Mouse (Mus musculus) forebrain, embryonic 14.5 days (tissue): Measurements from ENCODE around the gene Lcn5. TPM values are rescaled to one million over a fixed set of nuclear protein-coding genes. Genes with fewer than 3 reads are reported as not detected.
"Not testable (repeated sequence)": the region's sequence is repeated elsewhere in the genome, so short reads cannot be mapped to it uniquely, and the experiment has no call there.

Experiments
- ATAC-seq: fragments of 200-750 bp; cut with Nextera tagmentation; 2 replicates; pipeline ENCODE4 v1.8.0; 2017; ENCODE audit warnings: mild to moderate bottlenecking, moderate library complexity
- DNase-seq: peaks from one replicate; pipeline ENCODE4 v3.0.0-alpha.2; 2015; ENCODE audit warnings: low spot score
- H3K27ac ChIP-seq: fragments of 300-500 bp; sonication (generic); 2 replicates; pipeline ENCODE4 v1.5.1; 2014; ENCODE audit warnings: low read depth, mild to moderate bottlenecking, control low read depth, low read length, moderate library complexity
- H3K27me3 ChIP-seq: fragments of 300-500 bp; sonication (generic); replicated peaks from 2 replicates; pipeline ENCODE4 v1.6.1; 2014; ENCODE audit warnings: low read length, control low read depth, mixed read lengths; ENCODE audit not compliant: control insufficient read depth, insufficient read depth
- H3K36me3 ChIP-seq: fragments of 300-500 bp; sonication (generic); 2 replicates; pipeline ENCODE4 v1.6.1; 2014; ENCODE audit warnings: low read length, control low read depth; ENCODE audit not compliant: control insufficient read depth, insufficient read depth
- H3K4me1 ChIP-seq: fragments of 300-500 bp; sonication (generic); 2 replicates; pipeline ENCODE4 v1.6.1; 2014; ENCODE audit warnings: antibody characterized with exemption, low read length, control low read depth; ENCODE audit not compliant: control insufficient read depth, insufficient read depth
- H3K4me2 ChIP-seq: fragments of 300-500 bp; sonication (generic); 2 replicates; pipeline ENCODE4 v1.6.1; 2014; ENCODE audit warnings: mild to moderate bottlenecking, control low read depth, low read length
- H3K4me3 ChIP-seq: fragments of 300-500 bp; sonication (generic); 2 replicates; pipeline ENCODE4 v1.5.1; 2014; ENCODE audit warnings: low read depth, low read length, control low read depth
- H3K9ac ChIP-seq: fragments of 300-500 bp; sonication (generic); 2 replicates; pipeline ENCODE4 v1.6.1; 2014; ENCODE audit warnings: mild to moderate bottlenecking, low read length, control low read depth, moderate library complexity
- H3K9me3 ChIP-seq: fragments of 300-500 bp; sonication (generic); replicated peaks from 2 replicates; pipeline ENCODE4 v1.6.1; 2016; ENCODE audit warnings: low read length, control low read depth, mixed read lengths; ENCODE audit not compliant: control insufficient read depth
- WGBS: fragments of 180-500 bp; shearing (Covaris S2); extraction: QIAGEN DNeasy Blood & Tissue Kit; methylation state at CpG from one replicate; pipeline ENCODE4 v1.1.7; 2014; 5-methylcytosine and 5-hydroxymethylcytosine counted together
- polyA plus RNA-seq: library from polyadenylated mRNA; unstranded; fragments of >200 nt; fragmentation: Nextera tagmentation; extraction: Ambion mirVana; gene quantifications from 2 replicates; pipeline ENCODE4 v1.2.1, GENCODE M21; 2014

Gene Lcn5
- polyA plus RNA-seq, 1 experiment from 2014 or later = not detected

GRCm38 (mm10) chr2:25696951-25697350 is 39.2 kb downstream of the Lcn5 start:
- no peak overlapping the region for H3K27ac ChIP-seq
- H3K4me3 ChIP-seq = no peak overlapping the region
- H3K4me2 ChIP-seq = no peak overlapping the region
- DNase-seq (no peak), ATAC-seq (no peak)
- WGBS = 68% methylated on average over 4 of the region's 4 CpGs
- H3K9me3 ChIP-seq = no peaks in the 10 kb centered on the region
- H3K36me3 ChIP-seq = no peaks in the 10 kb centered on the region
- no peaks in the 10 kb centered on the region for H3K4me1 ChIP-seq
- no peak overlapping the region for H3K9ac ChIP-seq
- H3K27me3 ChIP-seq = 0 out of 2 replicates have a peak, but pooled peaks cover 3% of the 10 kb centered on the region

- H3K36me3 ChIP-seq = no peaks in the 10 kb centered on the region
- no peak overlapping the region for H3K9ac ChIP-seq
- H3K27ac ChIP-seq = no peak overlapping the region
- WGBS = 87% methylated on average over 2 of the region's 2 CpGs
- ATAC-seq = no peak
- H3K4me1 ChIP-seq = no peaks in the 10 kb centered on the region
- no peaks in the 10 kb centered on the region for H3K27me3 ChIP-seq
- no peak for DNase-seq
- no peak overlapping the region for H3K4me3 ChIP-seq
- no peaks in the 10 kb centered on the region for H3K9me3 ChIP-seq
- H3K4me2 ChIP-seq = no peak overlapping the region
Observed at GRCm38 (mm10) chr2:25698696-25699095, 40.9 kb downstream of the Lcn5 start.

GRCm38 (mm10) chr2:25699743-25700142 is 42.0 kb downstream of the Lcn5 start, which contains the start of gene Obp2a:
TSS of gene Obp2a (plus strand) at chr2:25700043.
- ATAC-seq, H3K27me3 ChIP-seq: not testable (repeated sequence)
- WGBS = 77% methylated on average over 3 of the region's 3 CpGs

GRCm38 (mm10) chr2:25701001-25701400 is 43.2 kb downstream of the Lcn5 start:
- DNase-seq (no peak), ATAC-seq (no peak)
- Histone ChIP-seq H3K4me1 (no peaks in the 10 kb centered on the region), H3K27me3 (no peaks in the 10 kb centered on the region), H3K4me3 (no peak overlapping the region), H3K36me3 (no peaks in the 10 kb centered on the region), H3K4me2 (no peak overlapping the region), H3K9me3 (no peaks in the 10 kb centered on the region), H3K27ac (no peak overlapping the region), H3K9ac (no peak overlapping the region)
- 80% methylated on average over 5 of the region's 5 CpGs for WGBS

More at GRCm38 (mm10) chr2:25699743-25700142, 42.0 kb downstream of the Lcn5 start, which contains the start of gene Obp2a:
- not testable (repeated sequence) for H3K9ac ChIP-seq, DNase-seq, H3K27ac ChIP-seq, H3K4me2 ChIP-seq, H3K36me3 ChIP-seq, H3K9me3 ChIP-seq, H3K4me3 ChIP-seq, H3K4me1 ChIP-seq

GRCm38 (mm10) chr2:25703706-25704105 is 46.0 kb downstream of the Lcn5 start:
- DNase-seq (no peak), ATAC-seq (no peak)
- no peaks in the 10 kb centered on the region for H3K27me3 ChIP-seq
- H3K4me3 ChIP-seq = no peak overlapping the region
- no peaks in the 10 kb centered on the region for H3K36me3 ChIP-seq
- no peaks in the 10 kb centered on the region for H3K9me3 ChIP-seq
- no peak overlapping the region for H3K4me2 ChIP-seq
- H3K4me1 ChIP-seq = no peaks in the 10 kb centered on the region; the same call in 1 of the 2 replicates
- no peak overlapping the region for H3K27ac ChIP-seq
- H3K9ac ChIP-seq = no peak overlapping the region
- 89% methylated on average over 4 of the region's 4 CpGs for WGBS

GRCm38 (mm10) chr2:25706643-25707481 is 49.1 kb downstream of the Lcn5 start, which contains the start of gene Bmyc:
TSS of gene Bmyc (plus strand) at chr2:25706739.
- DNase-seq (peak; percentile 96), ATAC-seq (peak; percentile 96)
- Histone ChIP-seq H3K36me3 (no peaks in the 10 kb centered on the region), H3K27ac (peak within 1 kb of the TSS; percentile 77), H3K4me3 (peak within 1 kb of the TSS; percentile 70), H3K4me1 (no peaks in the 10 kb centered on the region; the same call in 1 of the 2 replicates), H3K4me2 (peak within 1 kb of the TSS; percentile 72), H3K27me3 (no peaks in the 10 kb centered on the region), H3K9ac (peak within 1 kb of the TSS; percentile 83), H3K9me3 (no peaks in the 10 kb centered on the region)
- under 1% methylated on average over 73 of the region's 78 CpGs for WGBS

GRCm38 (mm10) chr2:25708121-25708520 is 50.4 kb downstream of the Lcn5 start:
- no peaks in the 10 kb centered on the region for H3K36me3 ChIP-seq
- H3K9me3 ChIP-seq = no peaks in the 10 kb centered on the region
- peak overlapping the region; percentile 23; the same call in 1 of the 2 replicates for H3K4me2 ChIP-seq
- no peaks in the 10 kb centered on the region for H3K27me3 ChIP-seq
- H3K4me1 ChIP-seq = no peaks in the 10 kb centered on the region; the same call in 1 of the 2 replicates
- WGBS = 84% methylated on average over 2 of the region's 2 CpGs
- H3K4me3 ChIP-seq = no peak overlapping the region
- H3K9ac ChIP-seq = no peak overlapping the region
- no peak overlapping the region for H3K27ac ChIP-seq
- DNase-seq = peak; percentile 10
- ATAC-seq = no peak

GRCm38 (mm10) chr2:25709056-25709455 is 51.3 kb downstream of the Lcn5 start:
- H3K9ac ChIP-seq, DNase-seq, H3K4me3 ChIP-seq, H3K36me3 ChIP-seq, H3K27me3 ChIP-seq, H3K4me1 ChIP-seq, ATAC-seq, H3K4me2 ChIP-seq, H3K27ac ChIP-seq, H3K9me3 ChIP-seq: not testable (repeated sequence)
- WGBS = 96% methylated on average over 1 of the region's 1 CpGs

GRCm38 (mm10) chr2:25709791-25710190 is 52.0 kb downstream of the Lcn5 start:
- not testable (repeated sequence) for H3K27me3 ChIP-seq, H3K4me1 ChIP-seq, H3K9me3 ChIP-seq, H3K4me3 ChIP-seq, ATAC-seq, DNase-seq, H3K36me3 ChIP-seq, H3K27ac ChIP-seq, H3K4me2 ChIP-seq, H3K9ac ChIP-seq
- 68% methylated on average over 2 of the region's 2 CpGs for WGBS
